In genomic region chr11:96980021-96980420, GRCm38 (mm10) we compare ENCODE assay signal across 30 mouse cellular contexts. TPM values are rescaled to one million over a fixed set of nuclear protein-coding genes. Genes with fewer than 3 reads are reported as not detected.
A peak's percentile ranks its signal among the peaks of the same experiment; 100 is the strongest.
DNase-seq lines count a peak whose midpoint lies in the region; ATAC-seq and TF ChIP-seq lines count a peak whose summit lies in the region.
"Had no signal": no experiment of that assay in that cellular context is flagged by ENCODE, and none has a peak within 500 bp of the region (broad histone marks: within the 10 kb centered on the region; RNA-seq: fewer than 3 reads in every experiment).

No protein-coding gene starts in this region.

- no peak overlapping the region for H3K4me3 ChIP-seq in forebrain, embryonic 12.5 days (replicated peaks)
- no peak overlapping the region for H3K4me3 ChIP-seq in forebrain, embryonic 13.5 days
- H3K4me3 ChIP-seq in ES-Bruce4 (ENCODE audit: low read depth, low read length): peak overlapping the region; percentile 18; the same call in 1 of the 2 replicates
- no peak overlapping the region for H3K4me3 ChIP-seq in stomach, embryonic 16.5 days (replicated peaks; ENCODE audit: low read length)
- no peak overlapping the region for H3K4me3 ChIP-seq in midbrain, embryonic 10.5 days
- H3K4me3 ChIP-seq: heart, embryonic 13.5 days; limb, embryonic 13.5 days; lung, embryonic 15.5 days; myocyte; neural tube, embryonic 13.5 days had no signal

- TF ChIP-seq CTCF in ES-Bruce4 (IDR thresholded peaks at IDR 0.05; ENCODE audit: low read depth, low read length): no peak

- DNase-seq in NIH3T3 (ENCODE audit: low read depth): peak; percentile 48
- DNase-seq in urinary bladder, adult 18-20 months (ENCODE audit: low spot score in 2 of 2): no peak
- no peak for DNase-seq in midbrain, embryonic 10.5 days (ENCODE audit: low spot score)
- DNase-seq: adrenal gland, postnatal 10 days; B cell, adult 2 months; cerebellum, postnatal 10 days; gastrocnemius, postnatal 14 days; heart, adult 18-20 months; heart, postnatal 14 days; kidney, adult 18-20 months; kidney, postnatal 4 days; retina, postnatal 1 day; right cerebral cortex, postnatal 25 days; spleen, adult 18-20 months had no signal

- peaks cover 29% of the 10 kb centered on the region for H3K4me1 ChIP-seq in forebrain, embryonic 12.5 days
- peaks cover 23% of the 10 kb centered on the region for H3K4me1 ChIP-seq in forebrain, embryonic 13.5 days
- no peaks in the 10 kb centered on the region for H3K4me1 ChIP-seq in ES-Bruce4 (ENCODE audit: control insufficient read depth, insufficient read depth, low read length)
- peaks cover 19% of the 10 kb centered on the region for H3K4me1 ChIP-seq in stomach, embryonic 16.5 days (ENCODE audit: control insufficient read depth, insufficient read depth, low read length)
- peaks cover 45% of the 10 kb centered on the region for H3K4me1 ChIP-seq in midbrain, embryonic 10.5 days

- H3K36me3 ChIP-seq in forebrain, embryonic 12.5 days (replicated peaks): no peaks in the 10 kb centered on the region
- H3K36me3 ChIP-seq in forebrain, embryonic 13.5 days (ENCODE audit: poor library complexity, severe bottlenecking): no peaks in the 10 kb centered on the region
- no peaks in the 10 kb centered on the region for H3K36me3 ChIP-seq in ES-Bruce4 (ENCODE audit: control insufficient read depth, insufficient read depth, low read length, poor library complexity, severe bottlenecking)
- H3K36me3 ChIP-seq in stomach, embryonic 16.5 days (ENCODE audit: control insufficient read depth, insufficient read depth, low read length): no peaks in the 10 kb centered on the region
- H3K36me3 ChIP-seq in midbrain, embryonic 10.5 days: no peaks in the 10 kb centered on the region; the same call in 1 of the 2 replicates
- H3K36me3 ChIP-seq: heart, embryonic 13.5 days; limb, embryonic 13.5 days; lung, embryonic 15.5 days; neural tube, embryonic 13.5 days had no signal

- H3K9me3 ChIP-seq in forebrain, embryonic 12.5 days: no peaks in the 10 kb centered on the region
- H3K9me3 ChIP-seq in forebrain, embryonic 13.5 days (replicated peaks): no peaks in the 10 kb centered on the region
- H3K9me3 ChIP-seq in ES-Bruce4 (replicated peaks; ENCODE audit: control insufficient read depth, insufficient read depth, low read length, poor library complexity, severe bottlenecking): no peaks in the 10 kb centered on the region
- no peaks in the 10 kb centered on the region for H3K9me3 ChIP-seq in stomach, embryonic 16.5 days (replicated peaks; ENCODE audit: control insufficient read depth, low read length)
- no peaks in the 10 kb centered on the region for H3K9me3 ChIP-seq in midbrain, embryonic 10.5 days (replicated peaks)
- H3K9me3 ChIP-seq: heart, embryonic 13.5 days; limb, embryonic 13.5 days; lung, embryonic 15.5 days; neural tube, embryonic 13.5 days had no signal

- 0 out of 2 replicates have a peak overlapping the region, but pooled peaks have one; percentile 17 for H3K9ac ChIP-seq in forebrain, embryonic 12.5 days
- H3K9ac ChIP-seq in forebrain, embryonic 13.5 days: no peak overlapping the region
- H3K9ac ChIP-seq in ES-Bruce4 (ENCODE audit: low read depth, poor library complexity, severe bottlenecking): peak overlapping the region; percentile 27
- H3K9ac ChIP-seq in stomach, embryonic 16.5 days (ENCODE audit: low read length): 0 out of 2 replicates have a peak overlapping the region, but pooled peaks have one; percentile 51
- H3K9ac ChIP-seq: heart, embryonic 13.5 days; limb, embryonic 13.5 days; liver, embryonic 14.5 days; lung, embryonic 15.5 days; neural tube, embryonic 13.5 days had no signal

- 80% methylated on average over 5 of the region's 5 CpGs for WGBS in forebrain, embryonic 12.5 days
- 73% methylated on average over 5 of the region's 5 CpGs for WGBS in forebrain, embryonic 13.5 days
- WGBS in stomach, embryonic 16.5 days: 72% methylated on average over 5 of the region's 5 CpGs
- 83% methylated on average over 5 of the region's 5 CpGs for WGBS in midbrain, embryonic 10.5 days

- no peak for ATAC-seq in forebrain, embryonic 12.5 days (ENCODE audit: low FRiP score)
- ATAC-seq in forebrain, embryonic 13.5 days: no peak
- no peak for ATAC-seq in stomach, embryonic 16.5 days (ENCODE audit: insufficient read depth, low FRiP score)
- ATAC-seq: forebrain, embryonic 16.5 days; midbrain, embryonic 16.5 days had no signal

- no peak overlapping the region for H3K27ac ChIP-seq in forebrain, embryonic 12.5 days
- H3K27ac ChIP-seq in forebrain, embryonic 13.5 days: no peak overlapping the region
- H3K27ac ChIP-seq in ES-Bruce4 (ENCODE audit: insufficient read depth, low read length): peak overlapping the region; percentile 96
- peak overlapping the region; percentile 93 for H3K27ac ChIP-seq in stomach, embryonic 16.5 days (ENCODE audit: low read length)
- no peak overlapping the region for H3K27ac ChIP-seq in midbrain, embryonic 10.5 days (replicated peaks)
- H3K27ac ChIP-seq: heart, embryonic 13.5 days; limb, embryonic 13.5 days; liver, embryonic 14.5 days; lung, embryonic 15.5 days; macrophage; neural tube, embryonic 13.5 days had no signal

- TF ChIP-seq POLR2A in ES-Bruce4 (IDR thresholded peaks at IDR 0.05; ENCODE audit: insufficient read depth, low read length): no peak

- H3K27me3 ChIP-seq in forebrain, embryonic 12.5 days: peaks cover 25% of the 10 kb centered on the region
- peaks cover 19% of the 10 kb centered on the region for H3K27me3 ChIP-seq in forebrain, embryonic 13.5 days
- H3K27me3 ChIP-seq in ES-Bruce4 (ENCODE audit: control insufficient read depth, insufficient read depth, low read length, poor library complexity, severe bottlenecking): no peaks in the 10 kb centered on the region
- no peaks in the 10 kb centered on the region for H3K27me3 ChIP-seq in stomach, embryonic 16.5 days (ENCODE audit: control insufficient read depth, insufficient read depth, low read length)
- peaks cover 26% of the 10 kb centered on the region for H3K27me3 ChIP-seq in midbrain, embryonic 10.5 days (ENCODE audit: low read depth, poor library complexity, severe bottlenecking)
- H3K27me3 ChIP-seq: CH12.LX had no signal

- TF ChIP-seq EP300 in ES-Bruce4 (IDR thresholded peaks at IDR 0.05; ENCODE audit: insufficient read depth, low read depth, low read length): peak; percentile 45; the same call in 1 of the 2 replicates

- no peak overlapping the region for H3K4me2 ChIP-seq in forebrain, embryonic 12.5 days
- no peak overlapping the region for H3K4me2 ChIP-seq in forebrain, embryonic 13.5 days
- H3K4me2 ChIP-seq in stomach, embryonic 16.5 days (ENCODE audit: low read depth, low read length): no peak overlapping the region
- H3K4me2 ChIP-seq: heart, embryonic 13.5 days; limb, embryonic 13.5 days; lung, embryonic 15.5 days; neural tube, embryonic 13.5 days had no signal

RNA-seq across cellular contexts. Expression of gene Sp2, which starts 2.7 kb away (rescaled TPM):
- 23.1 and 27.2 TPM in 2 replicates for polyA plus RNA-seq in forebrain, embryonic 12.5 days (2016; fragmentation: Nextera tagmentation; extraction: Ambion mirVana)
- polyA plus RNA-seq in forebrain, embryonic 13.5 days (2015; fragmentation: Nextera tagmentation; extraction: Ambion mirVana): 18.3 and 18.8 TPM in 2 replicates
- 29.0 and 30.5 TPM in 2 replicates for polyA plus RNA-seq in ES-Bruce4 (2011; ENCODE audit: insufficient read depth, insufficient read length, low read depth, missing spikeins)
- 13.4 and 14.6 TPM in 2 replicates for polyA plus RNA-seq in stomach, embryonic 16.5 days (2015; fragmentation: Nextera tagmentation; extraction: Ambion mirVana)
- polyA plus RNA-seq in midbrain, embryonic 10.5 days (2016; fragmentation: Nextera tagmentation; extraction: Ambion mirVana): 30.5 and 35.5 TPM in 2 replicates

RNA-seq across cellular contexts. Expression of gene Sp6, which starts 33.2 kb away (rescaled TPM):
- polyA plus RNA-seq in forebrain, embryonic 12.5 days (2016; fragmentation: Nextera tagmentation; extraction: Ambion mirVana): 0.26 and 0.51 TPM in 2 replicates
- polyA plus RNA-seq in forebrain, embryonic 13.5 days (2015; fragmentation: Nextera tagmentation; extraction: Ambion mirVana): 0.15 and 0.21 TPM in 2 replicates
- 12.4 and 13.5 TPM in 2 replicates for polyA plus RNA-seq in ES-Bruce4 (2011; ENCODE audit: insufficient read depth, insufficient read length, low read depth, missing spikeins)
- polyA plus RNA-seq in stomach, embryonic 16.5 days (2015; fragmentation: Nextera tagmentation; extraction: Ambion mirVana): 6.1 and 9.7 TPM in 2 replicates
- polyA plus RNA-seq in midbrain, embryonic 10.5 days (2016; fragmentation: Nextera tagmentation; extraction: Ambion mirVana): 0.71 and 2.0 TPM in 2 replicates
- polyA plus RNA-seq: hindbrain, embryonic 11.5 days; macrophage had no signal

RNA-seq across cellular contexts. Expression of gene Pnpo, which starts 36.2 kb away (rescaled TPM):
- 17.2 and 17.4 TPM in 2 replicates for polyA plus RNA-seq in forebrain, embryonic 12.5 days (2016; fragmentation: Nextera tagmentation; extraction: Ambion mirVana)
- polyA plus RNA-seq in forebrain, embryonic 13.5 days (2015; fragmentation: Nextera tagmentation; extraction: Ambion mirVana): 13.9 and 20.0 TPM in 2 replicates
- polyA plus RNA-seq in ES-Bruce4 (2011; ENCODE audit: insufficient read depth, insufficient read length, low read depth, missing spikeins): 23.6 and 24.1 TPM in 2 replicates
- 70.7 and 76.8 TPM in 2 replicates for polyA plus RNA-seq in stomach, embryonic 16.5 days (2015; fragmentation: Nextera tagmentation; extraction: Ambion mirVana)
- polyA plus RNA-seq in midbrain, embryonic 10.5 days (2016; fragmentation: Nextera tagmentation; extraction: Ambion mirVana): 28.2 and 32.1 TPM in 2 replicates

RNA-seq across cellular contexts. Expression of gene Scrn2, which starts 49.7 kb away (rescaled TPM):
- polyA plus RNA-seq in forebrain, embryonic 12.5 days (2016; fragmentation: Nextera tagmentation; extraction: Ambion mirVana): 26.0 and 28.0 TPM in 2 replicates
- polyA plus RNA-seq in forebrain, embryonic 13.5 days (2015; fragmentation: Nextera tagmentation; extraction: Ambion mirVana): 22.8 and 23.0 TPM in 2 replicates
- polyA plus RNA-seq in ES-Bruce4 (2011; ENCODE audit: insufficient read depth, insufficient read length, low read depth, missing spikeins): 6.8 and 7.4 TPM in 2 replicates
- 20.3 and 20.7 TPM in 2 replicates for polyA plus RNA-seq in stomach, embryonic 16.5 days (2015; fragmentation: Nextera tagmentation; extraction: Ambion mirVana)
- polyA plus RNA-seq in midbrain, embryonic 10.5 days (2016; fragmentation: Nextera tagmentation; extraction: Ambion mirVana): 39.5 and 42.2 TPM in 2 replicates

RNA-seq across cellular contexts. Expression of gene Prr15l, which starts 52.1 kb away (rescaled TPM):
- polyA plus RNA-seq in forebrain, embryonic 12.5 days (2016; fragmentation: Nextera tagmentation; extraction: Ambion mirVana): 0.58 and 0.60 TPM in 2 replicates
- polyA plus RNA-seq in forebrain, embryonic 13.5 days (2015; fragmentation: Nextera tagmentation; extraction: Ambion mirVana): 0.08 and 0.25 TPM in 2 replicates
- polyA plus RNA-seq in ES-Bruce4 (2011; ENCODE audit: insufficient read depth, insufficient read length, low read depth, missing spikeins): 10.9 and 11.1 TPM in 2 replicates
- polyA plus RNA-seq in stomach, embryonic 16.5 days (2015; fragmentation: Nextera tagmentation; extraction: Ambion mirVana): 70.8 and 81.7 TPM in 2 replicates
- polyA plus RNA-seq in midbrain, embryonic 10.5 days (2016; fragmentation: Nextera tagmentation; extraction: Ambion mirVana): 0.04 and 0.05 TPM in 2 replicates
- polyA plus RNA-seq: cortical plate, adult 2 months; macrophage; neural tube, embryonic 13.5 days had no signal

Comparison
In these comparisons a context has a peak if more than half of its experiments do, and no peak if none do; other contexts are left out.
1. H3K27ac ChIP-seq: peak in ES-Bruce4 (single experiment) and stomach, embryonic 16.5 days (single experiment); none in forebrain, embryonic 12.5 days (single experiment), forebrain, embryonic 13.5 days (single experiment) and midbrain, embryonic 10.5 days (single experiment).